Mouse (Mus musculus): ENCODE results near the gene Trim72.
"Not testable (repeated sequence)": the region's sequence is repeated elsewhere in the genome, so short reads cannot be mapped to it uniquely, and the experiment has no call there.

The Trim72 gene

DNA sequence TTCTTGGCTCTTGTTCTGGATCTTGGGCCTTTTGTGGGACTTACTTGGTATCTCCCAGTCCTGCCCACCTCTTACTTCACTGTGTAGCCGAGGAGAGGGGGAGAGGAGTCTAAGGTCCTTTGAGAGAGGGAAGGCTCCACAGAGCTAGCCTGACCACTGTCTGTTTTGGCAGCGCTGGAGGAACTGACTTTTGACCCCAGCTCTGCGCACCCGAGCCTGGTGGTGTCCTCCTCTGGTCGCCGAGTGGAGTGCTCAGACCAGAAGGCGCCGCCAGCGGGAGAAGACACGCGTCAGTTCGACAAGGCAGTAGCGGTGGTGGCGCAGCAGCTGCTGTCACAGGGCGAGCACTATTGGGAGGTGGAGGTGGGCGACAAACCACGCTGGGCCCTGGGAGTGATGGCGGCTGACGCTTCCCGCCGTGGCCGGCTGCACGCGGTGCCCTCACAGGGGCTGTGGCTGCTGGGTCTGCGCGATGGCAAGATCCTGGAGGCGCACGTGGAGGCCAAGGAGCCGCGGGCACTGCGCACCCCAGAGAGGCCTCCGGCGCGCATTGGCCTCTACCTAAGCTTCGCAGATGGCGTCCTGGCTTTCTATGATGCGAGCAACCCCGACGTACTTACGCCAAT lies 6.1 kb downstream of the Trim72 start:
- DNase-seq (ENCODE audit: low spot score in 2 of 2): no peak

DNA sequence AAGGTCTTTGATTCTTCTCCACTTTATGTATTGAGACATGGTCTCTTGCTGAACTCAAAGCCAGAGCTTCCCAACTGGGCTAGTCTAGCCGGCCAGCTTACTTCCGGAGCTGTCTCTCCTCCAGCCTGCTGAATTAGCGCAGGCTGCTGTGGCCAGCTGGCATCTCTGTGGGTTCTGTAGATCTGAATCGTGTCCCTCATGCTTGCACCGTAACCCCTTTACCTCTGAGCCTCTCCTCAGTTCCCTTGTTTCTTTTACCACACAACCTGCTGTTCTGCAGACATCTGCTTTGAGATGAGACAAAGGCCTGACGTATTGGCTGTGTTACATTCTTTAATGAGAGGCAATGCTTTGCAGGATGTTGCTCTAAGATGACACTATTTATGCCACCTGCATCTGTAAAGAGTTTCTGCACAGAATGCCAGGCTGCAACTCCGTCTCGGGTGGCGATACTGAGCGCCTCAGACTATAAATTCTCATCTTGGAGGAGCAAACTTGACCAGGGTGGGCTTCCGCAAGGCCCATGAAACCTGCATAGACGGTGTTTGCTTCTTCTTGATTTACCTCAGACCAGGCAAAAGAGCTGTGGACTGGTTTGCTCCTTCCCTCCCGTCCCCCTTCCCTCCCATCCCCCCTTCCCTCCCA lies 8.5 kb downstream of the Trim72 start:
- DNase-seq (ENCODE audit: low spot score in 2 of 2): no peak

DNA sequence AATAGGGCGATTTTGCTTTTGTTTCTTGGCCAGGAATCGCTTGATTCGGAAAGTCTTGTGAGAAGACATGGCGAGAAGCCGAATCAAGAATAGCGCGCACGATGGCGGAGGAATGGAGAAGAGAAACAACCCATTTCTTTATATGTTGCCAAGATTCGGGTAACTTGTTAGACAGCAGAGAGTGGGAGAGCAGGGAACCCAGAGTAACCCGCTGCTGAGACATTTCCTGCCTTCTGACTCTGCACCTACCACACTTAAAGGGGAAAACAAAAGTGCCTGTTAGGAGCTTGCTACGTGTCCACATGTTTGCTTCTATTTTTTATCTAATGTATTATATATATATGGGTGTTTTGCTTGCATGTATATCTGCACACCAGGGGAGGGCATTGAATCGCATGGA lies 9.4 kb downstream of the Trim72 start:
- DNase-seq (ENCODE audit: low spot score in 2 of 2): no peak

DNA sequence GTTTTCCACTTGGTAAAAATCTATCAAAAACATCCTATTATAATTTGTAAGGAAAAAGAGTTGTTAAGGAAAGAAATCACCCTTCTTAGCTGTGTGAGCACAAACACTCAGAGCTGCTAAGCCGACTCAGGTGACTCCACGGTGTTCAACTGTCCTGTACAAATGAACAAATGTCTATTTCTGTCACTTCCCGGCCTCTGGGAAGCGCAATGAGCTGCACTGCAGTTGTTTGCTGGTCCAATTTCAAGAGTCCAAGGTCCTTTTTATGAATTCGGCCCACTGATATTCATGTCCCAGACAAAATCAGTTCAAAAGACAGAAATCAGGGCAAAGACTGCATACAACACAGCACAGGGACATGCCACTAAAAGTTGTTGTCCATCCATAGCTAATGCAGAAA lies 12.4 kb downstream of the Trim72 start:
- DNase-seq (ENCODE audit: low spot score in 2 of 2): not testable (repeated sequence)

DNA sequence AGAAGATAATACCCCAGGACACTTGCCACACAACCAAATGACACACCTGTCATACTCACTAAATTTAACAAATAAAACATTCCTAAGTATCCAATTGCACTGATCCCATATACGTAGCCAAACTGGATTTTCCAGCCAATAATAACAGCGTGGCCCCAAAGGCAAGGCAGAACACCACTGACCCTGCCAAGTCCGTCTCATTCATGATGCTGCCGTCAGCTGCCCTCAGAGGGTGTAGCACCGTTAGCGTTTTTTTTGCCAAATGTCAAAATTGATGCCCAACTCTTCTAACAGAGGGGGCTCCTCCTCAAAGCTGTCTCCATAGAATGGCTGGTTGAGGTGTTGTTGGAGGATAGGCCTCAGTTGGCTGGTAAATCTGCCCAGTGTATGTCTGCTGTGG lies 12.9 kb downstream of the Trim72 start:
- no peak for DNase-seq (ENCODE audit: low spot score in 2 of 2)

DNA sequence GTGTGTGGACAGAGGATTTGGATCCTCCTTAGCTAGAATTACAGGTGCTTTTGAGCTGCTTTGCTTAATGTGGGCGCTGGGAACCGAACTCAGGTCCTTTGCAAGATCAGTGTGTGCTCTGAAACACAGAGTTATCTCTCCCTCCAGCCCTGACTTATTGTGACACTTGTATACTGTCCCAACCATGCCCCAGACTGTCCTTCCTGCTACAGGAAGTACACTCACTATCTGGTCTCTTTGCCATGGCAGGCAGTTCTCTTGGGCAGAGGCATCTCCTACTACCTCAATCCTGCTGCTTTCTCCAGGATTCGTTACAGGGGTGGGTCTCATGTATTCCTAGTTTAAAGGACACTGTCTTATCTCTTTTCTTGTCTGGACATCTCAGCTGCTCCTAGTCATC lies 14.5 kb downstream of the Trim72 start:
- no peak for DNase-seq (ENCODE audit: low spot score in 2 of 2)

DNA sequence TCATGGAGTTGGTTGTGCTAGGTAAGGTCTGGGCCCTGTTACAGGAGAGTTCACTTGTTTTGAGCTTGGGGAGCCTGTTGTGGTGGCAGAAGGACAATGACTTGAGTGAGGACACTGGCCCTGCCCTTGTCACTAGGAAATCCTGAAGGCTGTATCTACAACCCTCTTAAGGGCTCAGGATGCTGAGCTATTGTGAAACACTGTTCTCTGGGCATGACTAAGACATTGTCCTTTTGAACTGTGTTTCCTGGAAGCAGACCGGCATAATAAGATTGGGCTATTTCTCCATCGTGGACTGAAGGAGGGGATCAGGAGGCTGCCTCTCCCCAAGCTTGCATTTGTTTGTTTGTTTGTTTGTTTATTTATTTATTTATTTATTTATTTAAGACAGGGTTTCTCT lies 15.4 kb downstream of the Trim72 start:
- DNase-seq (ENCODE audit: low spot score in 2 of 2): no peak

DNA sequence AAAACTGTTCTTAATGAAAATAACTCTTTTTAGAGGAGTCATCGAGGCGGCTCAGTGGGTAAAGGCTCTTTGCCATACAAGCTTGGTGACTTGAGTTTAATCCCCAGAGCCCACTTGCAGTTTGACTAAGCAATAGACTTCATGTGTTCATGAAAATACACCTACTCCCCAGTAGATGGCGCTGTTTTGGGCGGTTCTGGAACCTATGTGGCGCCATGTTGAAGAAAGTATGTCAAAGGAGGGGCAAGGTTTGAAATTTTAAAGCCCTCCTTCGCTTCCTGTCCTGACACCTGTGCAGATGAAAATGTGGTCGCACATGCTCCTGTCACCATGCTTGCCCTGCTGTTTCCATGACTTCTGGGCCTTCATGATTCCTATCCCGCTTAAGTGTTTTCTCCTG lies 19.2 kb downstream of the Trim72 start:
- no peak for DNase-seq (ENCODE audit: low spot score in 2 of 2)

DNA sequence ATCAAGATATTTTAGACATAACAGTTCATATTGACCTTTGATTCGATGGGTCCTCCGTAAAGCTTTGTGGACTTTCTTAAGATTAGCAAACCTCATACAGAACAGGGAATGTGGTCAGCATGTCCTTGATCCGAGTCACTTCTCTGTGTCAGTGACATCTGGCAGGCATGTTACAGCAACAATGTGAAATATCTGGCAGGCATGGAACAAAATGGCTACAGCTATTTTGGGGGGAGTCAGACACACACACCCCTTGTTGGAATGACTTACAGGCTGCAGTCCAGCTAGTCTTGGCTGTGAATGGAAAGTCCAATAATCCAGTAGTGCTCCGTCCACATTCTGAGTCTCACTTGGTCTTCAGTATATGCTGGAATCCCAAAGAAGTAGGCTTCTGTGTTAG lies 19.8 kb downstream of the Trim72 start:
- DNase-seq (ENCODE audit: low spot score in 2 of 2): no peak

DNA sequence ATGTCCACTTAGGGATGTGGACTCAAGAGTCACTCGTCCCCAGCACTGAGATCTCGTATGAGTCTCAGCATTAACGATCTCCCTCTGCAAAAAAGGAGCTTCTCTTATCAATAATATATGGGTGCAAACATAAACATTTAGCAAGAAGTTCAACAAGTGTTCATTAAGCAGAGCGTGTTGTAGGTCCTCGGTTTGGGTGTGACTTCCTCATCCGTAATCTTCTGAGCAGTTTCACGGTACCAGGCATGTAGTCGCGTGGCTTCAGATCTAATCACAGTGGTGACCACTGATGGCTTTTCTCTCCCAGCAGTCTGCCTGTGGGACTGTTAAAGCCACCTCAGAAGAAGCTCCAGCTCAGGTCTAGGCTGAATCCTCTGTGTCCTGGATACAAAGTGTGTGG lies 20.6 kb downstream of the Trim72 start:
- no peak for DNase-seq (ENCODE audit: low spot score in 2 of 2)

DNA sequence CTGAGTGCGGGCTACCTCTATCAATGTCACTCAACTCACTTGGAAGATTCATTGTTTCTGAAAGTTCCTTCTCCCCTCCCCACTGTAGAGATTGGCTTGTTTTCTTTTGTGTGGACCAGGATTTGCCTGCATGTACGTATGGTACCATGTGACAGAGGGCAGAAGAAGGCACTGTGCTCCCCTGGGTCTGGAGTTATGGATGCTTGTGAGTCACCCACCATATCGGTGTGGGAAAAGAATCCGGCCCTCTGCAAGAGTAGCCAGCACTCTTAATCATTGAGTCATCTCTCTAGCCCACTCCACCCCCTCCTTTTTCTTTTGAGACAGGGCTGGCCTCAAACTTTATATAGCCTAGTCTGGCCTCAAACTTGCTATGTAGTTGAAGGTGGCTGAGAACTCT lies 21.2 kb downstream of the Trim72 start:
- no peak for DNase-seq (ENCODE audit: low spot score in 2 of 2)

DNA sequence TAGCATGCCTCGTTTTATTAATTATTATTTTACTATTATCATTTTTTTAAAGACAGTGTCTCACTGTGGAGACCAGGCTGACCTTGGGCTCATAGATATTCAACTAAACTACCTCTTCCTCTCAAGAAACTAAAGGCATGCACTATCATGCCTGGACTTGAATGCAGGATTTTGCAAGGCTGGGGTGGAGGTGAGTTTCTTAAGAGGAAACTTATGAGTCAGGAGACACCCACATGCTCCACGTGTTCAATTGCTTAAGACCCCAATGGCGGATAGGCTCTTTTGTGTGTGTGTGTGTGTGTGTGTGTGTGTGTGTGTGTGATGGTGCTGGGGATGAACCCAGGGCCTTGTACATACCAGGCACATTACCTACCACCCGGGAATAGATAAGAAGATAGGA lies 21.6 kb downstream of the Trim72 start:
- no peak for DNase-seq (ENCODE audit: low spot score in 2 of 2)

DNA sequence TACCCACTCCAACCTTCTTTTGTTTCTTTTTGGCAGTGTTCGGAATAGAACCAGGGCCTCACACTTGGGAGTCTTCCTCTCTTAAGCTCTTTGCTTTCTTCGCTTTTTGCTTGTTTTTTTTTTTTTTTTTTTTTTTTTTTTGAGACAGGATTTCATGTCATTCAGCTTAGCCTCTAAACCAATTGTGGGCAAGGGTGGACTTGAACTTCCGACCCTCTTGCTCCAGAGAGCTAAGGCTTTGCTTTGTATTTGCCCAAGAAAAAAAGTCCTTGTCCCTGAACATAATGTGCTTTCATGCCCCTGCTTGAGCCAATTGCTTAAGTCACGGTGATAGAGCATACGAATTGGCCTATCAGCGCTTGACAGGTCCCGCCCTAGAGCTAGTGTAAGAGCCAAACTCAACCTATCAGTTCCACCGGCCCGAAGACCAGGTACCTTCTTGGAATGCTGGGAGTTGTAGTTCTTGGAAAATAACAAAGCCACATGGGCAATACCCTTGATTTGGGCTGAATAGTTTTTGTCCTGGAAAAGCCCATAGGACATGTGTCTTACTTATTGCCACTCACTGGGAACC lies 27.7 kb downstream of the Trim72 start:
- DNase-seq (ENCODE audit: low spot score in 2 of 2): no peak

DNA sequence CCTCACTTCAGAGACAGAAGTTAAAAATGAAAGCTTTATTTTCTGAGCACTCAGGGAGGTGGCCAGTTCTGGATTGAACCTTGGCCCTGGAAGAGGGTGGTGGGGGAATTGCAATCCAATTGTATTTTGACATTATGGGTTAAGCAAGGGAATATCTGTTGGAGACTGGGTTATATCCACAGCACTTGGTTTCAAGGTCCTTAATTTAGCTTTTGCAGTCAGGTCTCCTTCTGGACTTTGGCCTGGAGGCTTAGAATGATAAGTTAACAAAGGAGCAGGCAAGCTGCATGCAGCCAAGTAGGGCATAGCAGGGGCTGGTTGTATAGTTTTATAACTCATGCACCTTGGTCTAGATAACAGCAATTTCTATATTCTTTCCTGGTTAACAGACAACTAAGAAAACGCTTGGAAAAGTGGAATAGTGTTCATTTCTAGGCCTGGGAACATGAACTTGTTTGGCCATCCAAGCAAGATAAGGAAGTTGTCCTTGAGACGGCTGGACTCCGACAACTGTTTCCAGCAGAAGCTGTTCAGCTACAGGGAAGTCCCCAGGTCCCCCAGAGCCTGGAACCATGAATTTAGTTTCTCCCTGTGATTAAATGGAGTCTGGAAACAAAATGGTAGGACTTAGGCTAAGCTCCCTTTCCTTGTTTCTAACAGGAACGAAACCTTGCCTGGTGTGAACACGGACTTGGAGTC lies 28.7 kb downstream of the Trim72 start:
- no peak for DNase-seq (ENCODE audit: low spot score in 2 of 2)

DNA sequence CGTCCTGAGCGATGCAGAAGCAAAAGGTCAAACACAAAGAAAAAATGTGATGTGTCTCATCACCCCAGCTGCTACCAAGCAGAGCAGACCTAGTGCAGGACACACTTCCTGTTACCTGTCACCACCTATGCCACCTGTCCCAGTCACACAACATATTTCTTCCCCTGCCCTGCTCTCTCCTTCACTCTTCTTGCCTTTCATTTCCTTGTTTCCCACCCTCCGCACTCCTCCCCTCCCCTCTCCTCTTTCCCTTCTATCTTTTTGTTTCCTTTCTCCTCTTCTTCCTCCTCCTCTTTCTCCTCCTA lies 29.2 kb downstream of the Trim72 start:
- no peak for DNase-seq (ENCODE audit: low spot score in 2 of 2)

DNA sequence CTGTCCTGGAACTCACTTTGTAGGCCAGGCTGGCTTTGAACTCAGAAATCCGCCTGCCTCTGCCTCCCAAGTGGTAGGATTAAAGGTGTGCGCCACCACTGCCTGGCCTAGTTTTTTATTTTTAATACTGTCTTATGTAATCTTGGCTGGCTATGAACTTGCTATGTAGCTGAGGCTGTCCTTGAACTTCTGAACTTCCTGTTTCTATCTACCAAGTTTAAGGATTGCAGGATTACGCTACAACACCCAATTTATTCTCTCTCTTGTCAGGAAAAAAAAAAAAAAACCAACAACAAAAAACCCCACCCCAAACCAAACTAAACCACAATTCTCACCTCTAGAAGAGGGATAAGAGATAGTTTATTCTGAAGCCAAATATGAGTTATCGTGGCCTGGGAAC lies 29.9 kb downstream of the Trim72 start:
- no peak for DNase-seq (ENCODE audit: low spot score in 2 of 2)

DNA sequence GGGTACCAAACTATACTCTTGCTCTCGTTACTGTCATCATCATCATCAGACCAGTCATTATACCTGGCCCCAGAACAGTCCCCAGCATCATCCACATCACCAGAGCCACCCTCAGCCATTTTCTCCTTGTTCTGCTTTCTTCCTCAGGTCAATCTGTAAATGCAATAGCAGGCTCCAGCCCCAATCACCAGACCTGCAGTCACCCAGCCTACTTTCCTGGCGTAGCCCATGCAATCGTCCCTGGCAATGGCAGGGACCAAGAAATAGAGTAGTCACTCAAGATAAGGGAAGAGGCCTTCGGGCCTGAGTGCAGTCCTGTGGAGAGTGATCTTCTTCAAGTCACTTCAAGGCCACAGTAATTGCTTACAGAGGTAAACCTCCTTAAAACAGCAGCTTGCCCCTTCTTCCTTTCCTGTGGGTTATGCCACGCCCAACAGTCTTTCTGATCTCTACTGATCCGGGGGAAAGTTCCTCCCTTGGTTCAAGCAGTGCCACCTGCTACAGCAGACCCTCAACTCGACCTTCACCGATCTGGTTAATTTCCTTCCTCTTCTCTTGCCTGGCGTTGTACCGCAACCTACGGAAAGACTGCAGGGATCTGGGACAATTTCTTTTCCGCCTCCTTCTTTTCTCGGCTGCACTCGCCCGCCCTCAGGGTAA lies 38.5 kb downstream of the Trim72 start:
- DNase-seq (ENCODE audit: low spot score in 2 of 2): not testable (repeated sequence)

DNA sequence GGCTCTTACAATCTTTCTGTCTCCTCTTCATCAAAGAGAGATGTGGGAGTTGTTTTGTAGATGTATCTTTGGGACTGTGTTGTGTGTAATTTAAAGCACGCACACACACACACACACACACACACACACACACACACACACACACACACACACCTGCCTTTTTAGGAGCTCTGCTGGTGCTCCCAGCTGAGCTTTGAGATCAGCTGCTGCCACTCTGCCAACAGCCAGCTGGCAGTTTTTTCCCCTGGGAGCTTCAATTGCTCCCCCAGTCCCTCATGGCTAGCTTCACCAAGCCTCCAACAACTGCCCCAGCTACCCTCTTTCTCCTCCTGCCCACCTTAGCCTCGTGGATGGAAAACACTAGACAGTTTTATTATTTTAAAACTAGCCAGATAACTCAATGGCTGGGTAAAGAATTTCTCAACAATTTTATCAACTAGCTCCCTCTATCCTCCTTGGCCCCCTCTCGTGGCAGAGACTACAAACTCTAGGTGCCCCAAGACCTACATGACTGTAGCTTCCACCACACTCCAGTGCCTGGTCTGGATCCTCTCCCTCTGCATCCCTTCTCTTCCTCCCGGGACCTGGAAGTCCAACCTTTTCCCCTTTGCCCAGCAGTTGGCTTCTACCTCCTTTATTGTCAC lies 40.5 kb downstream of the Trim72 start:
- no peak for DNase-seq (ENCODE audit: low spot score in 2 of 2)

DNA sequence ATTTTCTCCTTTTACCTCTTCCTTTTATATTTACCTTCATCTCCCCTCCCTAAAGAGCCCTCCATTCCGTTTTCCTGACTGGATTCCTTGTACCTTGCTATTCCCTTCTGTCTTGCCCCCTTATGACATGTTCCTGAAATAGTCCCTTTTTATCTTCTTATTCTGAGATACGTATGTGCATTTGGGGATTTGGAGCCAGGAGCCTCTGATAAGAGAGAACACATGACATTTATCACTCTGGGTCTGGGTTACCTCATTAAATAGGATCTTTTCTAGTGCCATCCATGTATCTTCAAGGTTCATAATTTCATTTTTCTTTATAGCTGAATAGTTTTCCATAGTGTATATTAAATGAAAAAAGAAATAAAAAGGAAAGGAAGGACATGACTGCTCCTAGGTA lies 41.9 kb downstream of the Trim72 start:
- DNase-seq (ENCODE audit: low spot score in 2 of 2): no peak

DNA sequence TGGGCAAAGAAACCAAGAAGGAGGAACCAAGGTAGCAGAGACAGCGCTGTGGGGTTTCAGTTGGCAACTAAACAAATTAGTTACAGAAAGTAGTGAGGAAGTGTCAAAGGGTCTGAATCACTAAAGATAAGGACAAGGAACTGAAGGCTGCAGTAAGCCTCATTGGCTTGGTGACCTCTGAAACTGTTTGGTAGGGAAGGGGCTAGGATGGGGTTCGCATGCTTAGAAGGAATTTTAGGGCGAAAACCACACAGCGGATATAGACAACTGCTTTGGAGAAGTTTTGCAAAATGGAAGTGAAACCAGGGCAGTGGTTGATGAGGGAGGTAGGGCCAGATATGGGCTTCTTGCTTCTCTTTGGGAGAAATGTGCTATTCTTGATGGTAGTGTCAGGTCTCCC lies 45.1 kb downstream of the Trim72 start:
- no peak for DNase-seq (ENCODE audit: low spot score in 2 of 2)

DNA sequence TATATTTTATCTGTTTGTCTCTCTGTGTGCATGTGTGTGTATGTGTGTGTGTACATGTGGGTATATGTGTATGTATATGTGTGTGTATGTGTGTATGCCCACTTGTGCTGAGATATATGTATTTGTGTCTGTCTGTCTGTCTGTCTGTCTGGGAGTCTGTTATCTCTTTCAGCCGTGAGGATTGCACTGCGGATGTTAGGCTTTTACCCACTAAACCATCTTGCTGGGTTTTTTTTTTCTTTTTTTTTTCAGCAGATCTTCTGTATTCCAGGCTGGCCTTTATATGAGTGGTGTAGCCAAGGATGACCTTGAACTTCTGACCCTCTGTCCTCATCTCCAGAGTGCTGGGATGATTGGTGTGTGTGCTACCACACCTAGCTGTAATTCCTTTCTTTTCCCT lies 45.5 kb downstream of the Trim72 start:
- no peak for DNase-seq (ENCODE audit: low spot score in 2 of 2)

DNA sequence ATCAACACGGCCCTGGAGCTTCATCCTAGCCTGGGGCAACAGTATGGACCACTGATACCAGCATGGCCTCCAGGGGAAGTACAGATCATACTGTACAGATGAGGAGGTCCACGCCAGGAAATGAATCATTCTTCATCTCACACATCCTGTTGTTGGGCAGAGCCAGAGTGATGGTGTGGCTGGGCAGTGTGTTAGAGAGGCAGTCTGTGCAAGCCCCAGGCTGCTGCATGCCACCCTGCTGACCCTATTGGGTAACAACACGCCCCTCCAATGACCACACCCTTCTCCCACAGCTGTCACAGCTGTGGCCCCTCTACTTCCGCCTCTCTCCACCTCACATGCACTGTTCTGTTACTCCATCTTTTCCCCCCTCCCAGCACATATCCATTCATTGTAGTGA lies 47.0 kb downstream of the Trim72 start:
- peak in 1 of 2 experiments; percentile 32 for DNase-seq (ENCODE audit: low spot score in 2 of 2)
